Mouse (Mus musculus) MEL (cell line): Measurements from ENCODE around the gene Inava. TPM values are rescaled to one million over a fixed set of nuclear protein-coding genes. Genes with fewer than 3 reads are reported as not detected.

ENCODE experiments used
- DNase-seq: peaks from one replicate; pipeline ENCODE4 v3.0.0; 2011; ENCODE audit warnings: low read depth, low spot score
- H3K27ac ChIP-seq: 2 replicates; pipeline ENCODE4 v1.5.1; 2012; ENCODE audit warnings: low read depth, mild to moderate bottlenecking, control low read depth, low read length, moderate library complexity; ENCODE audit not compliant: control insufficient read depth
- H3K27me3 ChIP-seq, 2 experiments: fragments of 150-350 bp in 1 of 2; sonication (generic) in 1 of 2; 2 replicates each; pipeline ENCODE4 v1.6.1; 2012; ENCODE audit warnings: low read length in 2 of 2, mild to moderate bottlenecking in 2 of 2, improper control_type of control experiment in 1 of 2, moderate library complexity in 1 of 2; ENCODE audit not compliant: insufficient read depth in 2 of 2, control insufficient read depth in 1 of 2
- H3K36me3 ChIP-seq, 2 experiments: 2 replicates each; pipeline ENCODE4 v1.6.1; 2012 to 2014; ENCODE audit warnings: low read length in 2 of 2, improper control_type of control experiment in 1 of 2, inconsistent platforms in 1 of 2, mild to moderate bottlenecking in 1 of 2; ENCODE audit not compliant: insufficient read depth in 2 of 2, control insufficient read depth in 1 of 2
- H3K4me1 ChIP-seq, 2 experiments: fragments of 150-350 bp in 1 of 2; sonication (generic) in 1 of 2; 2 replicates each; pipeline ENCODE4 v1.6.1; 2012; ENCODE audit warnings: low read length in 2 of 2, improper control_type of control experiment in 1 of 2, mild to moderate bottlenecking in 1 of 2; ENCODE audit not compliant: insufficient read depth in 2 of 2, control insufficient read depth in 1 of 2
- H3K4me3 ChIP-seq, 2 experiments: fragments of 150-350 bp in 1 of 2; sonication (generic) in 1 of 2; 2 replicates each; pipeline ENCODE4 v1.5.1; 2012; ENCODE audit warnings: low read depth in 2 of 2, low read length in 2 of 2, mild to moderate bottlenecking in 2 of 2, moderate library complexity in 2 of 2, control low read depth in 1 of 2, improper control_type of control experiment in 1 of 2; ENCODE audit not compliant: control insufficient read depth in 1 of 2, insufficient read depth in 1 of 2
- H3K79me2 ChIP-seq: 2 replicates; pipeline ENCODE4 v1.6.1; 2012; ENCODE audit warnings: mild to moderate bottlenecking, low read length, moderate library complexity; ENCODE audit not compliant: control insufficient read depth, poor library complexity, insufficient read depth
- H3K9ac ChIP-seq: 2 replicates; pipeline ENCODE4 v1.6.1; 2012; ENCODE audit warnings: low read depth, mild to moderate bottlenecking, control low read depth, low read length, moderate library complexity; ENCODE audit not compliant: control insufficient read depth, poor library complexity, severe bottlenecking
- H3K9me3 ChIP-seq: fragments of 150-350 bp; sonication (generic); replicated peaks from 2 replicates; pipeline ENCODE4 v1.6.1; 2012; ENCODE audit warnings: mild to moderate bottlenecking, low read length, improper control_type of control experiment, moderate library complexity; ENCODE audit not compliant: insufficient read depth
- BHLHE40 ChIP-seq: IDR thresholded peaks from 2 replicates; pipeline ENCODE4 v1.6.1; 2012; ENCODE audit warnings: low read depth, mild to moderate bottlenecking, inconsistent platforms, low read length, improper control_type of control experiment, borderline replicate concordance
- CHD1 ChIP-seq: IDR thresholded peaks from 2 replicates; pipeline ENCODE4 v1.6.1; 2012; ENCODE audit warnings: low read depth, mild to moderate bottlenecking, inconsistent platforms, low read length, improper control_type of control experiment
- CHD2 ChIP-seq: IDR thresholded peaks from 2 replicates; pipeline ENCODE4 v1.6.1; 2011; ENCODE audit warnings: low read length, improper control_type of control experiment
- CTCF ChIP-seq, 3 experiments: IDR thresholded peaks in 2 of 3; conservative IDR thresholded peaks in 1 of 3; 2 replicates each; pipeline ENCODE4 v1.5.1; 2011 to 2012; ENCODE audit warnings: low read length in 3 of 3, low read depth in 2 of 3, mild to moderate bottlenecking in 2 of 3, improper control_type of control experiment in 1 of 3, inconsistent platforms in 1 of 3, mixed read lengths in 1 of 3, moderate library complexity in 1 of 3; ENCODE audit not compliant: control insufficient read depth in 1 of 3, insufficient read depth in 1 of 3, poor library complexity in 1 of 3, severe bottlenecking in 1 of 3
- E2F4 ChIP-seq: IDR thresholded peaks from 2 replicates; pipeline ENCODE4 v1.6.1; 2011; ENCODE audit warnings: low read depth, low read length, improper control_type of control experiment, borderline replicate concordance
- ELF1 ChIP-seq: IDR thresholded peaks from 2 replicates; pipeline ENCODE4 v1.6.1; 2014; ENCODE audit warnings: low read depth, mild to moderate bottlenecking, inconsistent platforms, low read length, improper control_type of control experiment, moderate library complexity
- ETS1 ChIP-seq: IDR thresholded peaks from 2 replicates; pipeline ENCODE4 v1.6.1; 2012; ENCODE audit warnings: low read depth, mild to moderate bottlenecking, inconsistent platforms, low read length, improper control_type of control experiment, moderate library complexity
- GATA1 ChIP-seq: IDR thresholded peaks from 2 replicates; pipeline ENCODE4 v1.6.1; 2011; ENCODE audit warnings: low read depth, low read length, improper control_type of control experiment
- HCFC1 ChIP-seq: IDR thresholded peaks from 2 replicates; pipeline ENCODE4 v1.6.1; 2012; ENCODE audit warnings: low read depth, mild to moderate bottlenecking, inconsistent platforms, low read length, improper control_type of control experiment, moderate library complexity
- JUND ChIP-seq: IDR thresholded peaks from 2 replicates; pipeline ENCODE4 v1.6.1; 2011; ENCODE audit warnings: low read depth, mild to moderate bottlenecking, improper control_type of control experiment, low read length
- KAT2A ChIP-seq: conservative IDR thresholded peaks from 2 replicates; pipeline ENCODE4 v1.6.1; 2012; ENCODE audit warnings: low read depth, low read length, improper control_type of control experiment, inconsistent platforms
- MXI1 ChIP-seq: IDR thresholded peaks from 2 replicates; pipeline ENCODE4 v1.6.1; 2011; ENCODE audit warnings: mild to moderate bottlenecking, low read depth, low read length, improper control_type of control experiment
- MYB ChIP-seq: IDR thresholded peaks from 2 replicates; pipeline ENCODE4 v1.6.1; 2011; ENCODE audit warnings: mild to moderate bottlenecking, low read depth, low read length, improper control_type of control experiment
- MYC ChIP-seq: IDR thresholded peaks from 2 replicates; pipeline ENCODE4 v1.6.1; 2011; ENCODE audit warnings: low read depth, mild to moderate bottlenecking, low read length, improper control_type of control experiment, moderate library complexity
- NRF1 ChIP-seq: IDR thresholded peaks from 2 replicates; pipeline ENCODE4 v1.6.1; 2014; ENCODE audit warnings: low read depth, mild to moderate bottlenecking, inconsistent platforms, low read length, improper control_type of control experiment, moderate library complexity; ENCODE audit not compliant: poor library complexity, insufficient read depth, severe bottlenecking
- POLR2AphosphoS5 ChIP-seq: IDR thresholded peaks from 2 replicates; pipeline ENCODE4 v1.6.1; 2012; ENCODE audit warnings: low read depth, borderline replicate concordance, mild to moderate bottlenecking, inconsistent platforms, low read length, moderate library complexity, mixed read lengths
- SMC3 ChIP-seq: IDR thresholded peaks from 2 replicates; pipeline ENCODE4 v1.6.1; 2011; ENCODE audit warnings: low read depth, low read length, improper control_type of control experiment
- UBTF ChIP-seq: IDR thresholded peaks from 2 replicates; pipeline ENCODE4 v1.6.1; 2012; ENCODE audit warnings: low read depth, mild to moderate bottlenecking, inconsistent platforms, low read length, improper control_type of control experiment, moderate library complexity, borderline replicate concordance; ENCODE audit not compliant: insufficient read depth
- ZC3H11A ChIP-seq: IDR thresholded peaks from 2 replicates; pipeline ENCODE4 v1.6.1; 2012; ENCODE audit warnings: low read depth, mild to moderate bottlenecking, inconsistent platforms, low read length, improper control_type of control experiment
- ZKSCAN1 ChIP-seq: IDR thresholded peaks from 2 replicates; pipeline ENCODE4 v1.6.1; 2012; ENCODE audit warnings: low read depth, mild to moderate bottlenecking, inconsistent platforms, low read length, improper control_type of control experiment, moderate library complexity
- ZMIZ1 ChIP-seq: IDR thresholded peaks from 2 replicates; pipeline ENCODE4 v1.6.1; 2012; ENCODE audit warnings: low read depth, mild to moderate bottlenecking, inconsistent platforms, low read length, improper control_type of control experiment, moderate library complexity
- polyA plus RNA-seq, 2 experiments: library from polyadenylated mRNA; stranded (reverse) in 1 of 2; unstranded in 1 of 2; fragments of >175 nt in 1 of 2; fragments of >200 nt in 1 of 2; gene quantifications; 2 replicates each; pipeline versions ENCODE4 v1.2.1 to v1.2.4; 2012; ENCODE audit warnings: low replicate concordance in 2 of 2, low read depth in 1 of 2; ENCODE audit not compliant: insufficient read length in 2 of 2, insufficient read depth in 1 of 2, missing spikeins in 1 of 2
- total RNA-seq: library from RNA; depleted of rRNA; stranded (reverse); fragments of 300-350 nt; gene quantifications from 2 replicates; pipeline ENCODE4 v1.2.3, GENCODE M21; 2012

Inava gene
- total and polyA plus RNA-seq, 3 experiments = 0.12 to 0.65 TPM; not detected in 1

DNA sequence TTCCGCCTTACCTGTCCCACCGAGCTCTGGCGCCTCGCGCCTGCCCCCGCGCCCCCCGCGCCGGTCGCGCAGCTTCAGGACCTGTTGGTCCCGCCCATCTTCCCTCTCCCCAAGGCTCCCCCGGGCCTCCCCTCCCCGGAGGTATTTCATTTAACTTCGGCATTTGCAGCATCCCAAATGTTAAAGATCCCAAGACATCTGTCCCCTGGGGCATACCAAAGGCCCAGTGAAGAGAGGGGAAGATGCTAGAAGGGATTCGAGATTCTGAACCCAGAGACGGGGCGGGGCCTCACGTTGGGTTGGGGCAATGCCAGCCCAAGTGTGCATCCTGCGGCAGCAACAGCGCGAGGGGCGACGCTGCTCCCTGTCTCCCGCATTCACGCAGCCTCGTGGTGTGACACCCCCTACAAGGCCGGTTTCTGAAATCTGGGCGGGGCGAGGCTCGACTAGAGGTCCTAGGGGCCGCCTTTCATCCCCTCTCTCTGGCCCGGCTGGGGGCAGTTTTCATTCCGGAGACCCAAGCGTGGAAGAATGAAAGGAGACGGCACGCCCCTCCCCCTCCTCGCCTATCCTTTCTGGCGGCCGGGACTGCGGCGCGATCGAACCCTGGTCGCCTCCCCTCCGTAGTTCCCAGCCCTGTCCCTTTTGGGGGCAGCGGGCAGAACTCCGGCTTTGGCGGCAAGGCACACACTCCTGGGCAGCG is at the start of gene Inava (continued):
- no peak; the same call in 1 of the 2 replicates for TF ChIP-seq HCFC1
- no peak for TF ChIP-seq ETS1
- TF ChIP-seq ZKSCAN1 = no peak
- peak; percentile 99 for TF ChIP-seq CHD1

DNA sequence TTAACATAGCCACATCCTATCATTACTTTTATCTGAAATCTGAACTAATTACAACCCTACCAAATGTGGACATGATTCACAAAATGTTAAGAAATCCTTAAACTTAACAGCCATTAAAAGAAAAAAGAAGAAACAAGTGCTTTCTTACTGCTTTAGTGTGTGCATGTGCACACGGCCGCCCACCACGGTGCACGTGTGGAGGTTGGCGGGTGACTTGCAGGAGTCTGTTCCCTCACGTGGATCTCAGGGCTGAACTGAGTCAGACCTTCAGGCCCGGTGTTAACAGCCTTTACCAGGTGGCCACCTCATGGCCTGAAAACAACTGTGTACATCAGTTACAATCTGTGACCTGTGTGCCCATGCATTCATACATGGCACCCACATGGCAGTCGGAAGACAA is 43.3 kb upstream of the Inava start:
- TF ChIP-seq E2F4 (no peak), ZKSCAN1 (no peak), BHLHE40 (no peak), GATA1 (no peak), MYB (no peak), UBTF (no peak), ELF1 (no peak), KAT2A (no peak), CTCF (IDR thresholded peaks at IDR 0.05 in 2 of 3, conservative IDR thresholded peaks at IDR 0.05 in 1 of 3; ENCODE audit: control insufficient read depth in 1 of 3, insufficient read depth in 1 of 3, low read depth in 2 of 3, low read length in 3 of 3, poor library complexity in 1 of 3, severe bottlenecking in 1 of 3) (no peak), CHD2 (no peak), HCFC1 (no peak), NRF1 (no peak), MXI1 (no peak), POLR2AphosphoS5 (no peak), ZMIZ1 (no peak), ZC3H11A (no peak), JUND (no peak), MYC (no peak), SMC3 (no peak)
- H3K36me3 ChIP-seq = peaks cover 0 to 4% of the 10 kb centered on the region in 2 experiments; a peak in 2 of 4 replicates
- H3K9ac ChIP-seq = no peak overlapping the region
- H3K9me3 ChIP-seq = no peaks in the 10 kb centered on the region
- no peak for DNase-seq
- no peaks in the 10 kb centered on the region for H3K4me1 ChIP-seq
- H3K4me3 ChIP-seq = no peak overlapping the region
- H3K27me3 ChIP-seq = no peaks in the 10 kb centered on the region
- H3K27ac ChIP-seq = no peak overlapping the region
- H3K79me2 ChIP-seq = no peaks in the 10 kb centered on the region
